Mouse (Mus musculus) adrenal gland, postnatal 14 days (tissue): Measurements from ENCODE around the gene P4htm. TPM values are rescaled to one million over a fixed set of nuclear protein-coding genes. Genes with fewer than 3 reads are reported as not detected.

Experiments used
- DNase-seq: peaks from one replicate; pipeline ENCODE4 v3.0.0; 2021; ENCODE audit warnings: mixed read lengths
- total RNA-seq: library from RNA; stranded (reverse); gene quantifications from 2 replicates; pipeline ENCODE4 v1.2.3, GENCODE M21; 2021

Gene P4htm
- total RNA-seq, 1 experiment from 2014 or later = 4.7 TPM

GRCm38 (mm10) chr9:108577934-108578544 is 19.4 kb downstream of the P4htm start:
- peak; percentile 82 for DNase-seq

DNA sequence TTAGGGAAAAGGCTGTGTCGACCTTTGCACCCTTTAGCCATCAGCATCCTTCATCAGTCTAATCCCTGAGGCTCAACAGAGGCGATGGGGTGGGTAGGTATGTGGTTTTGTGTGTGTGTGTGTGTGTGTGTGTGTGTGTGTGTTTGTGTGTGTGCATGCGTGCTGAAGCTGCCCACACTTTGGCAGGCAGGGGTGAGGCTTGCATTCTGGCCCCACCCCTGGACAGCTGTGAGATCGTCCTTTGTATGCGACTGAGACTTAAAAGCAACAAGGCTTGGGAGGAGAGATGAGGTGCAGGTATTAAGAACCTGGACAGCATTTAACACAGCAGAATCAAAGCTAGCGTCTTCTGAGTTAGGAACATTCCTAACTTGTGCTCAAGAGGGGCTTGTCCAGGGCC is 20.4 kb downstream of the P4htm start:
- DNase-seq = no peak

DNA sequence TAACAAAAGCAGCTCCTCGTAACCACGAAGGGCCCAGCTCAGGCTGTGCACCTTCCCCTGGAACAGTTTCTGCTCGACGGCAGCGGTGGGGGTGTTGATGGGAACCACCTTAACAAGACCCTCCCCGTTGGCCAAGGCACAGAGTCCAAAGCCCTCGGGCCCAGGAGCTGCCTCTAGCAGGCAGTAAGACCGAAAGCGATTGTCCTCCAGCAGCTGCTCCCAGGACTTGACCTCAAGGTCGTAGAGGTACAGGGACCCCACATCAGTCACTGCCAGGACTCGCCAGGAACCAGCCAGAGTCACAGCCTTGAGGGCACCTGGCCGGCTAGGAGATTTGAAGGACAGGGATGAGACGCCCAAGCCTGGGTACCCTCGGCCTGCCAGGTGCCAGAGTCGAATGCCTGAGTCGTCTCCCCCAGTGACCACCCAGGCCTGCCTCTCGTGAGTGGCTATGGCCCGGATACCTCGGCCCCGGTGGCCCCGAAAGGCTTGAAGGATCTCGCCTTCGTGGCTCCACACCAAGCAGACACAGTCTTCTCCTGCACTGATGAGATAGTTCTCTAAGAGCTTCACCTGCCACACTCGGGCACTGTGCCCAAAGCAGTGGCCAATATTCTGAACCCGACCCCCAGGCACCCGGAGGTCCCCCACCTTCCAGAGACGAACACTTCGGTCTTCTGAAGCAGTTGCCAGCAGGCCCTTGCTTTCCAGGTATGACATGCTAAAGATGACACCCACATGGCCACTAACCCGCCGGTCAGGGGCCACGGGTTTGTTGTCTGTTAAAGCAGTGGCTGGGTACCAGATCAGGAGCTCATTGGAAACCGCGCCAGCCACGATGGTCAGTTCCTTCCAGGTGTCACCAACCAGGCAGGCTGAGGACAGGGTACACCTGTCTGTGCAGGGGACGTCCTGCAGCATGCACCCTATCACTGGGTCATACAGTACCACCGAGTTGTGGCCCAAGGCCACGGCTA is 21.9 kb downstream of the P4htm start:
- DNase-seq = no peak

GRCm38 (mm10) chr9:108574921-108575320 is 22.5 kb downstream of the P4htm start:
- DNase-seq = no peak

DNA sequence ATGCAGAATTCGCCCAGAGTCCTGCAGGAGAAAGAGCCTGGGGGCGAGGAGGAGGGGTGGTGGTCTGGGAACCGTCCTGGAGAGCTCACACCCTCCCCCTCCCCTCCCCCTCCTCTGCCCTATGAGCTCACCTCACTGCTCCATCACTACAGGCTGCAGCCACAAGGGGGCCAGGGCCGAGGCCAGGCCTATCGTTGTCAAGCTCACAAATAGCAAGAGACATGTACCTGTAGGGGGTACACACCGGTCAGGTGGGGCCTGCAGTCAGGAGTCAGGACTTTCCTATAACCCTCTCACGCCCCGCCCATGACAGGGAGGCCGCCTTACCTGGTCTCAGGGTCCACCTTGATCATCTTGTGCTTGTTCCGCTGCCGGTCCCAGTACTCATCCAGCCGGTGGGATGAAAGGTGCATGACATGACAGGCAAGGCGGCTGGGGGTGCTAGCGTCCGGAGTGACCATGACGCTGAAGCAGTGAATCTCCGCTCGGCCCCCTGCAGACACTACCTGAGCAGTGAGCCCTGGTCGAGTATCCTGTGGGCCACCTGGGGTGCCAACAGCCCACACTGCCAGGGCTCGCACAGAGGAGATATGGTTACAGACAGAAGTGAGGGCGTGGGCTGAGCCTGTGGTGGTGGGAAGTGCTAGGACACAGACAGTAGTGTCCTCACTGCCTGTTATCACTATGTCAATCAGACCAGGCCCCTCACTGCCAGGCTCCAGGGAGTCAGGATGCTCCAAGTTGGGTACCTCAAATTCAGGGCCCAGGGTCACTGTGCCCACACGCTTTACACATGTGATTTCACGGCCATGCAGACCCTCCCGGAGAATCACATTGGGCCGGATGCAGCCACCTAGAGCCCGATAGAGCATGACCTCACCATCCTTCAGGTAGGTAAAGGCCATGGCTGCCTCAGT is 23.4 kb downstream of the P4htm start:
- peak; percentile 89 for DNase-seq

DNA sequence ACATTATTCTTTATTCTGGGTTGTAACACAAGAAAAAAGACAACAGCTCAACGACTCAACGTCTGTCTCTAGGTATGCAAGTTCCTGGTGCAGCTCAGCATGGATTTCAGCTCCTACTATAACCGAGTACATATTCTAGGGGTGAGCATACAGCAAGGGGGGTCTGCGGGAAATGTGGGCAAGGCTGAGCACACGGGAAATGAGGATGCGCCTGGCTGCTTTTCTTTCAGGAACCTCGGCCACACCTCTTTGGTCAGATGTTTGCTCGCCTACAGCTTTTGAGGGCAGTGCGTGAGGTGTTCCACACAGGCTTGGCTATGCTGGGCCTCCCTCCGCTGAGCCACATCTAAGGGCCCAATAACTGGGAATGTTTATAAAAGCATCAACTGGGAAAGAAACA is 25.1 kb downstream of the P4htm start:
- no peak for DNase-seq

DNA sequence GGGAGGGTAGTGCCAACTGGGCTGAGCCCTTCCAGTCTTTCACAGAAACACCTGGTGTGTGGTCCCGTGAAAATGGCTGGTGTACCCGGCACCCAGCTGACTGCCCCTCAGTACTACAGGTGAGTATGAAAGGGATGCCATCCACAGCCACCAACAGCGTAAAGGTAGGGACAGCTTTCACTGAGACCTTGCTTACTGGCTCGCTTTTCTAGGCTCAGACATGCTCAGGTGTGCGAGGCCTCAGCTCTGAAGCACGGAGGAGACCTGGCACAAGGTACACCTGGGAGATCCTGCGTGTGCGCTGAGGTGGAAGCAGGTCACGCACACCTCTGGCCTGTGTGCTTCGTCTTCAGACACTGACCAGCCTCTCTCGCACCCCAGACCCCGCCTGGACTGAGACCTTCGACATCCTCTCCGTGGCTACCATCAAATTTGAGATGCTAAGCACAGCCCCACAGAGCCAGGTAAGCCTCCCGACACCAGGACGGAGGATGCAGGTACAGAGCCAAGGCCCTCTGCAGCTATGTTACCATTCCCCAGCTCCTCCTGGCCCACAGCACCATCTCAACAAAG is 26.0 kb downstream of the P4htm start:
- DNase-seq = no peak

GRCm38 (mm10) chr9:108570207-108570896 is 27.1 kb downstream of the P4htm start:
- DNase-seq = peak; percentile 91

GRCm38 (mm10) chr9:108569381-108570206 is 27.9 kb downstream of the P4htm start, which contains the start of gene Dalrd3:
Gene Dalrd3 (plus strand): TSS chr9:108569886.
- peak; percentile 96 for DNase-seq

DNA sequence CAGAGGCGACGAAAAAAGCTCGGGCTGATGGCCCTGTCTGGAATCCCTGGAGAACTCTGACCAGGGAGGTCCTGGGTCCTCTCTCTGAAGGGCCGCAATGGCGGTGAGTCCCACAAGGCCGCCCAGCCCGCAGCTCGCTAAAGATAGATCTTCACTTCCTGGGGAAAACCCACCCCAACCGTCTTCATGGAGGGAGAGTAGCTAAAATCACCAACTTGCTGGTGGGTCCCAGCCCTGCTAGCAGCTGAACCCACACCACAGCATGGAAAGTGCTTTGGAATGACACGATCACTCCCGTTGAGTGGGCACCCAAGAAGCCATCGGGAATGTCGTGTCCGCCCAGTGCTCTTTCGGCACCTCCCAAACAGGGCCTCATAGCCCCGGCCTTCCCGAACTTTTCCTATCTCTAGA is 29.0 kb downstream of the P4htm start:
- DNase-seq = no peak

DNA sequence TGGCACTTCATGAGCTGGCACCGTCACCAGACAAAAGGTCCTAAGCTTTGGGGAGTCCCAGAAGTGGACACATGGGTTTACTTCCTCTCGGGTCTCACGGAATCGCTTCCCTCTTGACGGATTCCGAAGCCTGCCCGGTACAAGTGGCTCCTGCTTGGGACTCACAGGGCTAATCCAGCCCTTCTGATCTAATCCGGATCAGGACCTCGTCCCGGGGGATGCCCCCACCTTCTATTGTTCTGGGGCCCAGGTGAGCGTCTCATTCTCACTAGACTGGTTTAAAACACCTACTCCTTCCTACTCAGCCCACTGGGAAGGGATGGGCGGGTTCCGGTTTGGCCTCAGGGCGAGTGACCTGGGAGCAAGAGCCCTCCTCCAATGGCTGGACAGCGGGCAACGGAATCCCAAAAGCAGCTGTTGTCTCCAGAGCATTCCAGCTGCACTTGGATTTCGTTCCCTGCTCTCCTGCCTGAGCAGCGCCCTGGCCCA is 29.5 kb downstream of the P4htm start:
- DNase-seq = peak; percentile 49

GRCm38 (mm10) chr9:108566815-108567776 is 30.4 kb downstream of the P4htm start, which contains the start of gene Ndufaf3:
Gene Ndufaf3 (minus strand): TSS chr9:108567434.
- DNase-seq = peak; percentile 98

- peak; percentile 52 for DNase-seq
Observed at GRCm38 (mm10) chr9:108565881-108566814, 31.3 kb downstream of the P4htm start.

- no peak for DNase-seq
Observed at GRCm38 (mm10) chr9:108564131-108564530, 33.3 kb downstream of the P4htm start.

- no peak for DNase-seq
Observed at GRCm38 (mm10) chr9:108563671-108564070, 33.8 kb downstream of the P4htm start.

DNA sequence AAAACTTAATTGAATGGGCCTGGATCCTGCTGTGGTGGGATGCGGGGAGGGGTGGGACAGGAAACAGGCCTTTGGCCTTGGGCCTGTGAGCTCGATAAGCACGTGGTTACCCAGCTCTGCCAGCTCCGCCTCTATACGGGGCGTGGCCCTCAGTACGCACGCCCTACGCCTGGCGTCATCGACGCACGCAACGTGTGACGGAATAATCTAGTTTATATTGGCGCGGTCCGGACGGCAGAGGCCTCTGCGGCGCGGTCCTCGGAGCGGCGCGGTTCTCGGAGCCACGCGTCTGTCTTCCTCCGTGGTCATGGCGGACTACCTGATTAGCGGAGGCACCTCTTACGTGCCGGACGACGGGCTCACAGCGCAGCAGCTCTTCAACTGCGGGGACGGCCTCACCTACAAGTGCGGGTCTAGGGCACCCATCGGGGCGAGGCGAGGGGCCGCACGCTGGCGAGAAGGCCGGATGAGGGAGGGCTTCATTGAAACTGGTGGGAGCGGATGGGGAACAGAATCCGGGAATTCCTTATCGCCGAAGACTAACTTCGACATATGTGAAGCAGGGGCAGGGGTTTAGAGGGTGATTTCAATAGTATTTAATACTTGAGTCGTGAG is 37.1 kb downstream of the P4htm start, which contains the start of gene Impdh2:
TSS of gene Impdh2 (plus strand) at position 60 of the 615 bp plus-strand sequence.
- DNase-seq = peak; percentile 97

GRCm38 (mm10) chr9:108559169-108559568 is 38.3 kb downstream of the P4htm start:
- no peak for DNase-seq
